Mouse (Mus musculus) brain, embryonic 14.5 days (tissue): ENCODE data around the gene Zfp697.
"Not testable (repeated sequence)": the region's sequence is repeated elsewhere in the genome, so short reads cannot be mapped to it uniquely, and the experiment has no call there.

ENCODE experiments used
- CTCF ChIP-seq: fragments of 200-500 bp; IDR thresholded peaks from 2 replicates; pipeline ENCODE4 v1.5.1; 2012; ENCODE audit warnings: inconsistent platforms, mild to moderate bottlenecking, moderate library complexity, borderline replicate concordance; ENCODE audit not compliant: insufficient read depth, insufficient read length; ENCODE audit errors: extremely low read depth
- POLR2A ChIP-seq: fragments of 200-500 bp; IDR thresholded peaks from 2 replicates; pipeline ENCODE4 v1.6.1; 2012; ENCODE audit warnings: mild to moderate bottlenecking, inconsistent platforms, borderline replicate concordance; ENCODE audit not compliant: poor library complexity, insufficient read depth, insufficient read length, severe bottlenecking; ENCODE audit errors: extremely low read depth

- 0 out of 2 replicates have a peak, but pooled peaks have one; percentile 11 for TF ChIP-seq POLR2A
- TF ChIP-seq CTCF, result not testable (repeated sequence)
Measured at GRCm38 (mm10) chr3:98339706-98340109, 42.6 kb upstream of the Zfp697 start, which contains the start of gene Phgdh.
